Comparison of ENCODE assay signal across 8 mouse cellular contexts in the genomic region with DNA sequence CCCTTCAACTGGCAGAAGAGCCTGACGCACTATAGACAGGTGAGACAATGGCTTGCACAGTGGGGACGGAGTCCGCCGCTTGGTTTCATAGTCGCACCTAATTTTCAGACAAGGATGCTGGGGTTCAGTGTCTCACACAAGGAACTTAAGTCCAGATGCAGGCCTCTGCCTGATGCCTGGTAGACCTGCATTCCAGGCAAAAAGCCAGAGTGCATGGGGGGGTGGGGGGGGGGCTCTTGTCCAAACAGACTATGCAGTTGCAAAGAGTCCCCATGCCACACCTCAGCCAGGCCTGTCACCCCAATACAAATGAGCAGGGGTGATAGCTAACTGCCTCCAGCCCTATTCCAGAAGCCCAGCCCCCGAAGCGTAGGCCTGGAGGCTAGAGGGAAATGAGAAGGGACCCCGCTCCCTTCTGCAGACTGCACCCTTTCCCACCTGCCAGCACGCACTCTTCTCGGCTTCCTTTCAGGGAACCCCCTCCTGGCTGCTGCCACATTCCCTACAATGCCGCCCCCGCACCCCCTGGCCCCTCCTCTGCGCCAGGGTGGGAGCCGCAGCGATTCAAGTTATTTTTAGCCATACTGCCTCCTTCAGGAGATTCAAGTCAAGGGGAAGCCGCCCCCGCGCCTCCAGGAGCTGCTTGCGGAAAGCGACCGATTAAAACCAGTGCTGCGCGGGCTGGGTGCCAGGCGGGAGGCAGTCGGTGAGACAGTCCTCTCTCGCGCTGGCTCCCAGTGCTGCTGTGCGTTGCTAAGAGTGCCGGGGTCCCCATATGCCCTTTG. TPM values are rescaled to one million over a fixed set of nuclear protein-coding genes. Genes with fewer than 3 reads are reported as not detected.
A peak's percentile ranks its signal among the peaks of the same experiment; 100 is the strongest.
DNase-seq lines count a peak whose midpoint lies in the region; ATAC-seq and TF ChIP-seq lines count a peak whose summit lies in the region.

No protein-coding gene starts in this region.

- H3K27me3 ChIP-seq in G1E (ENCODE audit: insufficient read depth, low read length), result peaks cover 49% of the 10 kb centered on the region
- no peaks in the 10 kb centered on the region for H3K27me3 ChIP-seq in hindbrain, embryonic 11.5 days (ENCODE audit: control insufficient read depth, insufficient read depth, low read length)
- H3K27me3 ChIP-seq in lung, embryonic 15.5 days, result 0 out of 2 replicates have a peak, but pooled peaks cover 3% of the 10 kb centered on the region

- H3K36me3 ChIP-seq in G1E (replicated peaks), result no peaks in the 10 kb centered on the region
- H3K36me3 ChIP-seq in hindbrain, embryonic 11.5 days (ENCODE audit: control insufficient read depth, insufficient read depth, low read length), result no peaks in the 10 kb centered on the region
- no peaks in the 10 kb centered on the region for H3K36me3 ChIP-seq in lung, embryonic 15.5 days

- H3K27ac ChIP-seq in hindbrain, embryonic 11.5 days (ENCODE audit: low read depth, low read length), result no peak overlapping the region
- peak overlapping the region; percentile 69 for H3K27ac ChIP-seq in lung, embryonic 15.5 days

- no peak for TF ChIP-seq CTCF in G1E (IDR thresholded peaks at IDR 0.05; ENCODE audit: low read depth, low read length)

- peak overlapping the region; percentile 48; the same call in 1 of the 2 replicates for H3K4me3 ChIP-seq in G1E (ENCODE audit: low read depth, low read length)
- H3K4me3 ChIP-seq in hindbrain, embryonic 11.5 days (ENCODE audit: low read depth, low read length), result peak overlapping the region; percentile 25
- peak overlapping the region; percentile 27 for H3K4me3 ChIP-seq in lung, embryonic 15.5 days

- peaks cover 34% of the 10 kb centered on the region for H3K4me1 ChIP-seq in G1E (ENCODE audit: insufficient read depth, low read depth, low read length)
- H3K4me1 ChIP-seq in hindbrain, embryonic 11.5 days (replicated peaks; ENCODE audit: control insufficient read depth, insufficient read depth, low read length), result peaks cover 17% of the 10 kb centered on the region
- peaks cover 32% of the 10 kb centered on the region for H3K4me1 ChIP-seq in lung, embryonic 15.5 days

- H3K9me3 ChIP-seq in G1E (replicated peaks), result no peaks in the 10 kb centered on the region
- H3K9me3 ChIP-seq in hindbrain, embryonic 11.5 days (ENCODE audit: control insufficient read depth, low read length), result no peaks in the 10 kb centered on the region
- no peaks in the 10 kb centered on the region for H3K9me3 ChIP-seq in lung, embryonic 15.5 days

- no peak for ATAC-seq in G1E (ENCODE audit: extremely low read depth, insufficient number of reproducible peaks, low FRiP score, poor library complexity, severe bottlenecking)
- no peak for ATAC-seq in hindbrain, embryonic 11.5 days (ENCODE audit: low FRiP score)
- peak; percentile 69 for ATAC-seq in lung, embryonic 15.5 days (ENCODE audit: borderline replicate concordance, extremely low read depth, low FRiP score, low TSS enrichment)

- H3K4me2 ChIP-seq in hindbrain, embryonic 11.5 days (replicated peaks; ENCODE audit: low read depth, low read length), result peak overlapping the region; percentile 50
- peak overlapping the region; percentile 70 for H3K4me2 ChIP-seq in lung, embryonic 15.5 days

- peak overlapping the region; percentile 60 for H3K9ac ChIP-seq in hindbrain, embryonic 11.5 days (ENCODE audit: low read depth, low read length)
- H3K9ac ChIP-seq in lung, embryonic 15.5 days, result peak overlapping the region; percentile 35

- WGBS in hindbrain, embryonic 11.5 days, result 16% methylated on average over 29 of the region's 29 CpGs
- 14% methylated on average over 29 of the region's 29 CpGs for WGBS in lung, embryonic 15.5 days

- peak; percentile 35 for DNase-seq in G1E (ENCODE audit: low spot score)
- DNase-seq in cerebellum, adult 9-11 months, result peak; percentile 79
- peak; percentile 92 to 96 for DNase-seq in frontal cortex, postnatal 14 days (ENCODE audit: low spot score in 2 of 2)
- peak; percentile 67 for DNase-seq in hindbrain, embryonic 11.5 days (ENCODE audit: low spot score)
- peak; percentile 83 to 89 for DNase-seq in layer of hippocampus, postnatal 10 days (ENCODE audit: low spot score in 2 of 2)
- DNase-seq in ovary, postnatal 14 days (ENCODE audit: low spot score), result peak; percentile 76
- peak; percentile 37 to 65 for DNase-seq in urinary bladder, postnatal 36 days (ENCODE audit: low spot score in 2 of 2)

RNA-seq across cellular contexts. Expression of gene Rpl29, which starts 11.2 kb away (rescaled TPM):
- total RNA-seq in G1E (2014; fragmentation: Nextera tagmentation) (149 and 190 TPM in 2 replicates), G1E (2017) (81.1 and 107 TPM in 2 replicates)
- 29.5 and 38.8 TPM in 2 replicates for polyA plus RNA-seq in G1E (2012)
- polyA plus RNA-seq in hindbrain, embryonic 11.5 days (2014; fragmentation: Nextera tagmentation; extraction: Ambion mirVana), result 882 and 903 TPM in 2 replicates
- total RNA-seq in layer of hippocampus, postnatal 10 days (2021), result 100 to 1,000 TPM; 421 to 423 TPM
- polyA plus RNA-seq in lung, embryonic 15.5 days (2015; fragmentation: Nextera tagmentation; extraction: Ambion mirVana), result 988 and 1,033 TPM in 2 replicates

RNA-seq across cellular contexts. Expression of gene Acy1, which starts 20.1 kb away (rescaled TPM):
- total RNA-seq in G1E (2014; fragmentation: Nextera tagmentation) (6.0 and 11.6 TPM in 2 replicates), G1E (2017) (11.0 and 17.1 TPM in 2 replicates)
- 12.7 and 16.5 TPM in 2 replicates for polyA plus RNA-seq in G1E (2012)
- 26.4 and 30.3 TPM in 2 replicates for polyA plus RNA-seq in hindbrain, embryonic 11.5 days (2014; fragmentation: Nextera tagmentation; extraction: Ambion mirVana)
- total RNA-seq in layer of hippocampus, postnatal 10 days (2021), result 10 to 100 TPM; 11.0 to 13.2 TPM
- polyA plus RNA-seq in lung, embryonic 15.5 days (2015; fragmentation: Nextera tagmentation; extraction: Ambion mirVana), result 31.6 and 32.6 TPM in 2 replicates

RNA-seq across cellular contexts. Expression of gene Abhd14b, which starts 29.2 kb away (rescaled TPM):
- total RNA-seq in G1E (2014; fragmentation: Nextera tagmentation) (6.9 and 7.7 TPM in 2 replicates), G1E (2017) (2.6 and 3.1 TPM in 2 replicates)
- 2.3 and 3.1 TPM in 2 replicates for polyA plus RNA-seq in G1E (2012)
- 4.2 and 6.0 TPM in 2 replicates for polyA plus RNA-seq in hindbrain, embryonic 11.5 days (2014; fragmentation: Nextera tagmentation; extraction: Ambion mirVana)
- 10 to 100 TPM in 1 of 2 experiments, 1 to 10 TPM in 1; 9.9 to 10.6 TPM for total RNA-seq in layer of hippocampus, postnatal 10 days (2021)
- 12.8 and 15.3 TPM in 2 replicates for polyA plus RNA-seq in lung, embryonic 15.5 days (2015; fragmentation: Nextera tagmentation; extraction: Ambion mirVana)

RNA-seq across cellular contexts. Expression of gene Abhd14a, which starts 29.4 kb away (rescaled TPM):
- total RNA-seq in G1E (2014; fragmentation: Nextera tagmentation) (4.8 and 5.7 TPM in 2 replicates), G1E (2017) (7.7 and 8.4 TPM in 2 replicates)
- 22.4 and 24.0 TPM in 2 replicates for polyA plus RNA-seq in G1E (2012)
- polyA plus RNA-seq in hindbrain, embryonic 11.5 days (2014; fragmentation: Nextera tagmentation; extraction: Ambion mirVana), result 31.2 and 34.7 TPM in 2 replicates
- total RNA-seq in layer of hippocampus, postnatal 10 days (2021), result 10 to 100 TPM; 51.1 to 53.2 TPM
- 52.5 and 53.2 TPM in 2 replicates for polyA plus RNA-seq in lung, embryonic 15.5 days (2015; fragmentation: Nextera tagmentation; extraction: Ambion mirVana)

RNA-seq across cellular contexts. Expression of gene Pcbp4, which starts 35.1 kb away (rescaled TPM):
- total RNA-seq in G1E (2014; fragmentation: Nextera tagmentation), result 9.2 and 9.9 TPM in 2 replicates
- total RNA-seq in G1E (2017), result 2.8 and 3.0 TPM in 2 replicates
- polyA plus RNA-seq in G1E (2012), result 18.9 and 22.1 TPM in 2 replicates
- polyA plus RNA-seq in hindbrain, embryonic 11.5 days (2014; fragmentation: Nextera tagmentation; extraction: Ambion mirVana), result 222 and 249 TPM in 2 replicates
- 100 to 1,000 TPM; 226 to 234 TPM for total RNA-seq in layer of hippocampus, postnatal 10 days (2021)
- 80.6 and 87.8 TPM in 2 replicates for polyA plus RNA-seq in lung, embryonic 15.5 days (2015; fragmentation: Nextera tagmentation; extraction: Ambion mirVana)

Comparison
In these comparisons a context has a peak if more than half of its experiments do, and no peak if none do; other contexts are left out.
1. DNase-seq: peak in every context shown above with its lines; median percentile 94 in frontal cortex, postnatal 14 days; 86 in layer of hippocampus, postnatal 10 days; 79 in cerebellum, adult 9-11 months; 76 in ovary, postnatal 14 days; 67 in hindbrain, embryonic 11.5 days; 51 in urinary bladder, postnatal 36 days; 35 in G1E.
2. RNA of gene Rpl29, which starts 11.2 kb away (polyA plus RNA-seq): 988 to 1,033 TPM in lung, embryonic 15.5 days and 882 to 903 TPM in hindbrain, embryonic 11.5 days; 29.5 to 38.8 TPM in G1E; every median in the first group is over 10 times any median in the second.
3. Peak in every context shown above with its lines, with median percentiles within 50 percentile points of each other: H3K4me3 ChIP-seq.